Mouse (Mus musculus): ENCODE data around the gene Fam129a.

Fam129a gene

DNA sequence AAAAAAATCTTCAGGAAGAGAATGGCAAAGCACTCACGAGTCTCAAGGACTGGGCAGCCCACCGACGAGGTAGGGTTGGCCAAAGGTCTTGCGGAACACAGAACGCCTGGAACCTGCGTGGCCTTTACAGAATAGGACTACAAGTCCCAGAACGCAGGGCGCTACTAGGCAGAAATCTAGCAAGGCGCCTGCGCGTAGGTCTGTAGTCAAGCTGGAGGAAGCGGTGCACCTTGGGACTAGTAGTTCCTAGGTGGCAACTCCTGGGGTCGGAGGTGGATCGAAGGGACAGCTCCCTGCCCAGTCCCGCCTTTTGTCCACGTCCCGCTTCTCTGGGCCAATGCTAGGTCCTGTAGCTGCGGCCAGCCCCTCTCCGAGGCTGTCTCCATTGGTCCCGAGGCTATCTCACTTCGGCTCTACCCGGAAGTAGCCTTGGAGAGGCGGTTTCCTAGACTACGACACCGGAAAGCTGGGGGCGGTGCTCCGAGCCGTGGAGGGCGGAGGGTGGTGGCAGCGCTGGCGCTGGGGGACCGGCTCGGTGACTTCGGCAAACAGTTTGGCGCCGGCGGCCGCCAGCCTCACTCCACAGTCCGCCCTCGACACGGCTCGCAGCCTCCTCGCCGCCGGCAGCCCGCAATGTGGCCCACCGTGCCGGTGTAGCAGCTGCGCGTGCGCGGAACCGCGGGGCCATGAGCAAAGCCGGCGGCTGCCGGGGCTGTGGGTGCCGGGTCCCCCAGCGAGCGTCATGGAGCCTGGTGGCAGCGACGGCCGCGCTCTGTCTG, 184.1 kb downstream of the Fam129a start, which contains the start of gene Edem3:
Edem3 (plus strand) TSS at position 491 of the 779 bp plus-strand sequence.
- peak; percentile 96 to 100 for DNase-seq

DNA sequence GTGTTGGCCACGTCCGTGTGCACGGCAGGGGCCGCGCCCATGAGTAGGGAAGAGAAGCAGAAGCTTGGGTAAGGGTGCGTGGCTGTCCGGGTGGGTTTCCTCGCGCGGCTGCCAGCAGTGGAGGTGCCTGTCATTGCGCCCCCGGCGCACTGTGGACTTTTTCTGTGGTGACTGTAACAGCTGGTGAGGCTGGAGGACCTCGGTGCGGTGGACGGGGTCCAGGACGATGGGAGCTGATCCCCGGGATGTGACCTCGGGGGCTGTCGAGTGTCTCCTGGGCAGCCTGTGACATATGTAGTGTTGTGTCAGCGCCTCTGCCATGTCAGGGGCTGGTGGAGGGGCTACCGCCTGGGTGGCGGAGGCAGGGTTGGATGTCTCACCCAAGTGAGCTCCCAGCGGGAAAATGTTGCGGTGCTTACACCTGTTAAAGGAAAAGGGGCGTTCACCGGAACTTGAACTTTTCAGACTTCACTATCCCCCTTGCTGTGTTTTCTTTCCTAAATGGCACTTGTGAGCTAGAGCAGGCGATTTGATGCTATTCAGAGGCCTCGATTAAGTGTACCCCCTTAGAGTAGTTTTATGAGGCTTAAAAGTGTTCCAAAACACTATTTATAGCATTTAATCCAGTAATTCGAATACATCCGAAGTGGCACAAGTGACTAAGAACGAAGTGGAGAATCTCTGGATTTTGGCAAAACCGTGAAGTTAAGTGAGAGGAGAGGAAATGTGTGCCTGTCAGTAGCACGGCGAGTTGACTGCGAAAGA, 184.9 kb downstream of the Fam129a start:
- DNase-seq, result no peak

DNA sequence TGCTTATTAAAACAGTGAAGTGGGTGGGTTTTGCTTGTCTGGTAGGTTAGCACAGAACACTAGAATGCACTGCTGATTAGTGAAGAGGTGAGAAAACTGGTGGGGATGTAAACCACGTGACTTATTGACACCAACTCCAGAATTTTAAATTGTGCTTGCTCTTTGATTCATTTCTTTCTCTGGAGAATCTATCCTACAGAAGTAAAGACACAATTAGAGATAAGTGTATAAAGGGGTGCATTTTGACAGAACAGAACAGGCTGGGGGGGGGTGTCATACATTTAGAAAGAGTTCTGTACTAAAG, 185.4 kb downstream of the Fam129a start:
- DNase-seq, result no peak

DNA sequence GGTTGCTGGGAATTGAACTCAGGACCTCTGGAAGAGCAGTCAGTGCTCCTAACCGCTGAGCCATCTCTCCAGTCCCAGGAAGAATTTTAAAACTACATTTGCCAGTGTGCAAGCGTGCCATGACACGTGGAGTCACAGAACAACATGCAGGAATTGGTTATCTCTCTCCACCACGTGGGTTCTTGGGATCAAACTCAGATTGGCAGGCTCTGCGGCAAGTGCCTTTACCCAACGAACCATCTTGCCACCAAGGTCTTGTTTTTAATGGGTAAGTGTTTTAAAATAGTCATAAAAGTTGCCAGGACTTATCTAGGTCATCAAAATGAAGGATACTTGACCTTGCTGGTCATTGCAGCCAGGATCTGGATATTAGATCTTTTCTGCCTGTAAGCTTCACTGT, 187.3 kb downstream of the Fam129a start:
- DNase-seq, result no peak

DNA sequence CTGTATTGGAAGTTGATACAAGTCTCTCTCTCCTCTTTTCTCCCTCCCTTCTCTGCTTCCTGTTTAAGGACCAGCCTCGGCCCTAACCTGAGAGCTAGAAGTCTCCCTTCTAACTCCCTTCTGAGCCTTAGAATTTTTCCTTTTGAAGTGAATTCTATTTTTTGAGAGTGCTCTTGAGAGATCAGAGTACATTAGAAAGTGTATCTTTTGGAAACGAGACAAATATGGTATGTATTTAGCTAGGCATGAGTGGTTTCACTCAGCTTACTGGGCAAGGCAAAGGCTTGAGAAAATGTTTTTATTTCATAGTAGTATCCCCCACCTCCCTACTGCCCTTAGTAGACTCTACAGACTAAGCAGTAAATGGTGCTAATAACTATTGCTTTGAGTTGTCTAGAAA, 188.0 kb downstream of the Fam129a start:
- no peak for DNase-seq

DNA sequence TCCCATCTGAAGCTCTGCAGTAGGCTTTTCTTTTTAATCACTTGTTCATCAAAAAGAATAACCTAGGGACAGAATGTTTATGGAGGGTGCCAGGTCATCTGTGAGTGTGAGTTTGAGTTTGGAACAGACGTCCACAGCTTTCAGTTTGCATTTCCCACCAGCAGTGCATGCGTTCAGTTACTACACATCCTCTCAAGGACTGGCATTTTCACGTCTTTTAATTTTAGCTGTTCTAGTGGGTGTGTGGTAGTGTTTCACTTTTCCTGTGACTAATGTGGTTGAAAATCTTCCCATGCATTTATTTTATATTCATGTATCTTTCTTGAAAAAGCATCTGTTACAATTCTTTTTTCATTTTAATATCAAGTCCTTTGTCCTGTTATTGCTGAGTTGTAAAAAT, 193.2 kb downstream of the Fam129a start:
- no peak for DNase-seq

DNA sequence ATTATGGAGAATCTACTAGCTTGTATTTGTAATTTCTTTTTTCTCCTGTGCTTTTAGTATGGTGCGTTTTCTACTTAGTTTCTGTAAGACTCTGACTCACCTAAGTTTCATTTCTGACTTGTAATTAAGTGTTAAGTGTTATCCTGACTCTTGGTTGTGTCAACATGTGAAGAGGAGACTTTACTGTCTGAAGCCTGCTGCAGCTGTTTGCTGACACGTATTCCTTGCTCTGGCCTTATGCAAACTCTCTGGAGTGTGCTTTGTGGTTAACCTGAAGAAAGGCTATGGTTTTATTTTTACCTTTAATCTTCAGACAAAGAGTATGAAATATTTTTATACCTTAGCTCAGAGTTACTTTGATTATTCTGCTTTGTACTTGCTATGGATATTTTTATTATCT, 195.2 kb downstream of the Fam129a start:
- DNase-seq, result no peak

DNA sequence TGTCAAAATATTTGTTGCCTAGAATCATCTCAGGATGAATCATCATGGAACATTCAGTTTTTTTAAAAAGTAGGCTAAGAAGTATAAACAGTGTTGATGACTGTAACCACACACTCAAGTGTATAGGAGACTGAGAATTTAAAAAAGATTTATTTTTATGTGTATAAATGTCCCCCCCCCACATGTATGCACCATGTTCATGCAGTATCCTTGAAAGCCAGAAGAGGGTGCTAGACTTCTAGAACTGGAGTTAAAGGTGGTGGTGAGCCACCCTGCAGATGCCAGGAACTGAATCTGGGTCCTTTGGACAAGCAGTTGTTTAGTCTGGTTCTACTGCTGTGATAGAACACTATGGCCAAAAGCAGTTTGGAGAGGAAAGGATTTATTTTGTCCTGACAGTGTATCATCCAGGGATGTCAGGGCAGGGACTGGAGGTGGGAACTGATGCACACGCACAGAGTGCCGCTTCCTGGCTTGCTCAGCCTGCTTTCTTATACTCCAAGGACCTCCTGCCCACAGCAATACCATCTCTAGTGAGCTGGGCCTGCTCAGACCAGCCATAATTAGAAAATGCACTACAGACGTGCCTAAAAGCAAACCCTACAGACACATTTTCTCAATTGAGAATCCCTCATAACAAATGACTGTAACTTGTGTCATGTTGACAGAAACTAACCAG, 196.1 kb downstream of the Fam129a start:
- no peak for DNase-seq

DNA sequence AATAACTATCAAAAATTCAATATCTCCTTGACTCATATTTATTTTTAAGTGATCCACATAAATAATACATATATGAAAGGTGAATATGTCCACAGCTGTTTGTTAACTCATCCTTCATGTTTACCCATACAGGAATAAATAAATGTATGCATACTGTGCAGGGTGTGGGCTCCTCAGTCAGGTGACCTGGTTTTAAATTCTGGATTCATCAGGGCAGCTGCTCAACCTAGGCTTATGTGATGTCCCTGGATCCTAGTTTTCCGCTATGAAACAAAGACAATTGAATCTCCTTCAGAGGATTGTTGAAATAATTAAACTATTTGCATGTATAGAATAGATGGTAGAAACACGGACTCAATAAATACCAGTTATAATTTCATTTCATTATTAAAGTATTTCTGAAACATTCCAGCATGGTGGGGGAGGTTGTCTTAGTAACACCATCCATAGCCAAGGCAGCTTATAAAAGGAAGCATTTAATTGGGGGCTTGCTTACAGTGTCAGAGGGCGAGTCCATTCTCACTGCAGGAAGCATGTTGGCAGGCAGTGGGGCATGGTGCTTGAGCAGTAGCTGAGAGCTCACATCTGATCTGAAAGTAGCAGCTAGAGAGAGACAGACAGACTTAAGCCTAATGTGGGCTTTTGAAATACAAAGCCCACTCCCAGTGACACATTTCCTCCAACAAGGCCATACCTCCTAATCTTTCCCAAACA, 198.4 kb downstream of the Fam129a start:
- no peak for DNase-seq

Measured in cerebellum, adult 18-20 months (tissue).